Mouse (Mus musculus) cerebellum, postnatal 14 days (tissue): ENCODE data around the gene F3.

Source experiments
- DNase-seq, 2 experiments: peaks; one replicate each; pipeline ENCODE4 v3.0.0; 2021; ENCODE audit warnings: mixed read lengths in 2 of 2

The F3 gene

GRCm38 (mm10) chr3:121722971-121723844 is at the start of gene F3:
TSS of gene F3 (plus strand) at chr3:121723537.
- peak; percentile 90 for DNase-seq

GRCm38 (mm10) chr3:121678935-121679334 is 44.4 kb upstream of the F3 start:
- DNase-seq, result no peak

GRCm38 (mm10) chr3:121679443-121679842 is 43.9 kb upstream of the F3 start:
- no peak for DNase-seq

- DNase-seq, result no peak
Measured at GRCm38 (mm10) chr3:121680187-121680586, 43.1 kb upstream of the F3 start.

- DNase-seq, result no peak
Measured at GRCm38 (mm10) chr3:121682439-121683411, 40.6 kb upstream of the F3 start.

- DNase-seq, result no peak
Measured at GRCm38 (mm10) chr3:121684552-121684951, 38.8 kb upstream of the F3 start.

GRCm38 (mm10) chr3:121684963-121685362 is 38.4 kb upstream of the F3 start:
- no peak for DNase-seq

GRCm38 (mm10) chr3:121685985-121686384 is 37.4 kb upstream of the F3 start:
- DNase-seq, result no peak

- peak in 1 of 2 experiments; percentile 22 for DNase-seq
Measured at GRCm38 (mm10) chr3:121686408-121686911, 36.9 kb upstream of the F3 start.

GRCm38 (mm10) chr3:121687741-121688140 is 35.6 kb upstream of the F3 start:
- DNase-seq, result no peak

GRCm38 (mm10) chr3:121689029-121689428 is 34.3 kb upstream of the F3 start:
- DNase-seq, result no peak

- no peak for DNase-seq
Measured at GRCm38 (mm10) chr3:121689697-121690096, 33.6 kb upstream of the F3 start.

- DNase-seq, result no peak
Measured at GRCm38 (mm10) chr3:121693001-121693730, 30.2 kb upstream of the F3 start.

- no peak for DNase-seq
Measured at GRCm38 (mm10) chr3:121693746-121694145, 29.6 kb upstream of the F3 start.

- peak; percentile 36 to 45 for DNase-seq
Measured at GRCm38 (mm10) chr3:121697169-121697568, 26.2 kb upstream of the F3 start.

GRCm38 (mm10) chr3:121699401-121699800 is 23.9 kb upstream of the F3 start:
- DNase-seq, result no peak

- DNase-seq, result no peak
Measured at GRCm38 (mm10) chr3:121699849-121700248, 23.5 kb upstream of the F3 start.

- peak; percentile 18 to 44 for DNase-seq
Measured at GRCm38 (mm10) chr3:121700364-121700952, 22.9 kb upstream of the F3 start.

- DNase-seq, result no peak
Measured at GRCm38 (mm10) chr3:121703155-121703879, 20.0 kb upstream of the F3 start.

GRCm38 (mm10) chr3:121703880-121704243 is 19.5 kb upstream of the F3 start:
- DNase-seq, result no peak

- peak in 1 of 2 experiments; percentile 30 for DNase-seq
Measured at GRCm38 (mm10) chr3:121706087-121706486, 17.2 kb upstream of the F3 start.
